In genomic region chr6:54096836-54097235, GRCm38 (mm10) we compare ENCODE assay signal across 16 mouse cellular contexts. TPM values are rescaled to one million over a fixed set of nuclear protein-coding genes. Genes with fewer than 3 reads are reported as not detected.
DNase-seq lines count a peak whose midpoint lies in the region; ATAC-seq lines count a peak whose summit lies in the region.
"Had no signal": no experiment of that assay in that cellular context is flagged by ENCODE, and none has a peak within 500 bp of the region (broad histone marks: within the 10 kb centered on the region; RNA-seq: fewer than 3 reads in every experiment).

No protein-coding gene starts in this region.

- H3K4me1 ChIP-seq in hindbrain, embryonic 11.5 days (replicated peaks; ENCODE audit: control insufficient read depth, insufficient read depth, low read length), result no peaks in the 10 kb centered on the region
- H3K4me1 ChIP-seq in hindbrain, embryonic 13.5 days (replicated peaks), result peaks cover 10% of the 10 kb centered on the region
- H3K4me1 ChIP-seq: liver, embryonic 15.5 days had no signal

- no peaks in the 10 kb centered on the region for H3K27me3 ChIP-seq in hindbrain, embryonic 11.5 days (ENCODE audit: control insufficient read depth, insufficient read depth, low read length)
- peaks cover 5% of the 10 kb centered on the region; the same call in 1 of the 2 replicates for H3K27me3 ChIP-seq in hindbrain, embryonic 13.5 days
- H3K27me3 ChIP-seq: CH12.LX; liver, embryonic 15.5 days had no signal

- H3K4me3 ChIP-seq in hindbrain, embryonic 11.5 days (ENCODE audit: low read depth, low read length), result no peak overlapping the region
- no peak overlapping the region for H3K4me3 ChIP-seq in hindbrain, embryonic 13.5 days
- H3K4me3 ChIP-seq: liver, embryonic 15.5 days had no signal

- 5% methylated on average over 7 of the region's 7 CpGs for WGBS in hindbrain, embryonic 11.5 days
- 6% methylated on average over 7 of the region's 7 CpGs for WGBS in hindbrain, embryonic 13.5 days

- H3K36me3 ChIP-seq in hindbrain, embryonic 11.5 days (ENCODE audit: control insufficient read depth, insufficient read depth, low read length), result no peaks in the 10 kb centered on the region
- H3K36me3 ChIP-seq in hindbrain, embryonic 13.5 days, result no peaks in the 10 kb centered on the region
- H3K36me3 ChIP-seq: liver, embryonic 15.5 days had no signal

- H3K9ac ChIP-seq in hindbrain, embryonic 11.5 days (ENCODE audit: low read depth, low read length), result no peak overlapping the region
- H3K9ac ChIP-seq in hindbrain, embryonic 13.5 days, result no peak overlapping the region
- H3K9ac ChIP-seq: liver, embryonic 15.5 days had no signal

- H3K27ac ChIP-seq in hindbrain, embryonic 11.5 days (ENCODE audit: low read depth, low read length), result no peak overlapping the region
- no peak overlapping the region for H3K27ac ChIP-seq in hindbrain, embryonic 13.5 days
- H3K27ac ChIP-seq: liver, embryonic 15.5 days had no signal

- no peaks in the 10 kb centered on the region for H3K9me3 ChIP-seq in hindbrain, embryonic 11.5 days (ENCODE audit: control insufficient read depth, low read length)
- H3K9me3 ChIP-seq in hindbrain, embryonic 13.5 days, result no peaks in the 10 kb centered on the region
- H3K9me3 ChIP-seq: liver, embryonic 15.5 days had no signal

- H3K4me2 ChIP-seq in hindbrain, embryonic 11.5 days (replicated peaks; ENCODE audit: low read depth, low read length), result no peak overlapping the region
- H3K4me2 ChIP-seq in hindbrain, embryonic 13.5 days, result no peak overlapping the region
- H3K4me2 ChIP-seq: heart, embryonic 11.5 days; liver, embryonic 15.5 days had no signal

- 0 out of 2 replicates have a peak, but pooled peaks have one; percentile 55 for ATAC-seq in cerebellum, adult (ENCODE audit: insufficient number of reproducible peaks, low FRiP score, low TSS enrichment)
- no peak for ATAC-seq in hindbrain, embryonic 11.5 days (ENCODE audit: low FRiP score)
- ATAC-seq in hindbrain, embryonic 13.5 days (ENCODE audit: low FRiP score), result no peak

- no peak for DNase-seq in cerebellum, postnatal 10 days
- peak; percentile 43 for DNase-seq in hindbrain, embryonic 11.5 days (ENCODE audit: low spot score)
- DNase-seq in cerebellum, postnatal 36 days, result peak; percentile 55 to 56
- DNase-seq in retina, embryonic 14.5 days (ENCODE audit: low spot score), result peak; percentile 60
- no peak for DNase-seq in c-Kit-positive CD71-positive TER-119-positive erythroid progenitor cells, embryonic 14.5 days (ENCODE audit: low spot score)
- DNase-seq in adrenal gland, adult (ENCODE audit: inconsistent age in 2 of 2, low spot score in 1 of 2), result no peak
- DNase-seq: adrenal gland, postnatal 36 days; gastrocnemius, postnatal 25 days; kidney, adult 8-10 months; kidney, postnatal 4 days; thymus, adult 2 months had no signal

RNA-seq across cellular contexts. Expression of gene Chn2, which starts 57.5 kb away (rescaled TPM):
- polyA plus RNA-seq in hindbrain, embryonic 11.5 days (2014; fragmentation: Nextera tagmentation; extraction: Ambion mirVana), result 14.4 and 19.6 TPM in 2 replicates
- polyA plus RNA-seq in hindbrain, embryonic 13.5 days (2015; fragmentation: Nextera tagmentation; extraction: Ambion mirVana), result 29.6 and 31.5 TPM in 2 replicates

Comparison
In these comparisons a context has a peak if more than half of its experiments do, and no peak if none do; other contexts are left out.
1. DNase-seq: peak in hindbrain, embryonic 11.5 days (single experiment), cerebellum, postnatal 36 days (2 of 2) and retina, embryonic 14.5 days (single experiment); none in cerebellum, postnatal 10 days (0 of 2), c-Kit-positive CD71-positive TER-119-positive erythroid progenitor cells, embryonic 14.5 days (single experiment) and adrenal gland, adult (0 of 2).